Mouse (Mus musculus) testis, adult 2 months (tissue): Measurements from ENCODE around the gene Ftl1-ps1. TPM values are rescaled to one million over a fixed set of nuclear protein-coding genes. Genes with fewer than 3 reads are reported as not detected.
A peak's percentile ranks its signal among the peaks of the same experiment; 100 is the strongest.

Experiments used
- H3K27ac ChIP-seq: fragments of 200-500 bp; 2 replicates; pipeline ENCODE4 v1.5.1; 2012; ENCODE audit warnings: low read depth, low read length; ENCODE audit not compliant: control insufficient read depth, insufficient read depth
- H3K27me3 ChIP-seq: fragments of 200-500 bp; 2 replicates; pipeline ENCODE4 v1.6.1; 2012; ENCODE audit warnings: mild to moderate bottlenecking, low read length, moderate library complexity; ENCODE audit not compliant: control insufficient read depth, insufficient read depth
- H3K36me3 ChIP-seq: fragments of 200-500 bp; 2 replicates; pipeline ENCODE4 v1.6.1; 2012; ENCODE audit warnings: mild to moderate bottlenecking, low read length; ENCODE audit not compliant: control insufficient read depth, insufficient read depth
- H3K4me1 ChIP-seq: fragments of 200-500 bp; 2 replicates; pipeline ENCODE4 v1.6.1; 2012; ENCODE audit warnings: low read length; ENCODE audit not compliant: control insufficient read depth, insufficient read depth
- H3K4me3 ChIP-seq: fragments of 200-500 bp; 2 replicates; pipeline ENCODE4 v1.5.1; 2012; ENCODE audit warnings: low read depth, mild to moderate bottlenecking, low read length, moderate library complexity, mixed read lengths; ENCODE audit not compliant: control insufficient read depth
- CTCF ChIP-seq: fragments of 200-500 bp; IDR thresholded peaks from 2 replicates; pipeline ENCODE4 v1.5.1; 2012; ENCODE audit warnings: low read depth, mild to moderate bottlenecking, inconsistent platforms, low read length, moderate library complexity; ENCODE audit not compliant: control insufficient read depth, insufficient read depth, insufficient replicate concordance
- POLR2A ChIP-seq: fragments of 200-500 bp; IDR thresholded peaks from 2 replicates; pipeline ENCODE4 v1.6.1; 2012; ENCODE audit warnings: low read depth, mild to moderate bottlenecking, inconsistent platforms, low read length, moderate library complexity; ENCODE audit not compliant: control insufficient read depth
- polyA plus RNA-seq: library from polyadenylated mRNA; depleted of rRNA; stranded (reverse); fragments of >200 nt; gene quantifications from 2 replicates; pipeline ENCODE4 v1.2.3, GENCODE M21; 2012; rRNA removed

Ftl1-ps1 gene
- 1.8 and 2.9 TPM in 2 replicates for polyA plus RNA-seq

DNA sequence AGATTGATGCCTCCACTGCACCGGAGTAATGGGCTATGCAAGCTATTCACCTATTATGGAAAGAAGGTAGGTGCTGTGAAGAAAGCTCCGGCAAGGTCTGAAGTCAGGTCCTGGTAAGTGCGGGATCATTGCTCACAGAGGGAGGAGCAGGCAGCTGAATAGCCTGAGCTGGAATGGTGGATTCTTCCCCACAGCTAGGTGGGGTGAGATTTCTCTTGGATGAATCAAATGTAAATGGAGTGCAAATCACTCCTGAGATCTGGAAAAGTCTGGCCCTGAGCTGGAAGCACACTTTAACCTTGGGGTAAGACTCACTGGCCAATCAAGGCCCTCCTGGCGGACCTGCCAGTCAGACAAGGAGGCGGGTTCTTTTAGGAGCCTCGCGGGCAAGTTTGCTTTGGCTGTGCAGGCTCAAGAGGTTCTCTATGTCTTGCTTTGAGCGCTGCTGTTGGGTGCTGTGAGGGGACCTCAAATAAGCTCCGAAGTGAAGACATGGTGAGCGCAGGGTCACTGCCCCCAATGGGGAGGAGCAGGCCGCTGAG lies at the start of gene Ftl1-ps1:
TSS of gene Ftl1-ps1 (plus strand) at position 397 of the 542 bp plus-strand sequence.
- no peaks in the 10 kb centered on the region for H3K27me3 ChIP-seq
- TF ChIP-seq CTCF: no peak
- no peak within 1 kb of the TSS for H3K27ac ChIP-seq
- H3K4me1 ChIP-seq: no peaks in the 10 kb centered on the region; the same call in 1 of the 2 replicates
- H3K4me3 ChIP-seq: no peak within 1 kb of the TSS
- H3K36me3 ChIP-seq: no peaks in the 10 kb centered on the region

DNA sequence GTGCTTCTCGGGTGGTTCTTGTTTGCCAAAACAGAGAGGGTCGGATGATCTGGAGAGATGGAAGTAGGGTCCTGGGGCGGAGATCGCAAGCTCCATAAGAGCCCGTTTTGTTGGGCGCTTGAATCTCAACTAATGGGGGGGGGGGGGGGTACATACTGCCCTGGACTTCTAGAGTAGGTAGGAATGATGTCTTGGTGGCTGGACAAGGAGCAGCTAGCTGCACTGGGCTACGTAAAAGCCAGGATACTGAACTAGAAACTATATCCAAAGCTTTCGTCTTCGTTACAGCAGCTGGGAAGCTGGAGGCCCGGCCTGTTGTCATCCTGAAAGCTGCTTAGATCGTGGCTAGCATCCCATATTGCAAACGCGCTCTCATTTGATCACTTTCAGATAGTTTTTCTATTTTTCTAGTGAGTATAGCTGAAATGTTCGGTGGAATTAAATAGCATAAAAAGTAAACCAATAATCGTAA lies 49.0 kb upstream of the Ftl1-ps1 start:
- no peaks in the 10 kb centered on the region for H3K36me3 ChIP-seq
- H3K4me1 ChIP-seq: no peaks in the 10 kb centered on the region
- peak overlapping the region; percentile 40 for H3K27ac ChIP-seq
- no peak for TF ChIP-seq CTCF
- TF ChIP-seq POLR2A: no peak
- H3K4me3 ChIP-seq: peak overlapping the region; percentile 94
- no peaks in the 10 kb centered on the region for H3K27me3 ChIP-seq

DNA sequence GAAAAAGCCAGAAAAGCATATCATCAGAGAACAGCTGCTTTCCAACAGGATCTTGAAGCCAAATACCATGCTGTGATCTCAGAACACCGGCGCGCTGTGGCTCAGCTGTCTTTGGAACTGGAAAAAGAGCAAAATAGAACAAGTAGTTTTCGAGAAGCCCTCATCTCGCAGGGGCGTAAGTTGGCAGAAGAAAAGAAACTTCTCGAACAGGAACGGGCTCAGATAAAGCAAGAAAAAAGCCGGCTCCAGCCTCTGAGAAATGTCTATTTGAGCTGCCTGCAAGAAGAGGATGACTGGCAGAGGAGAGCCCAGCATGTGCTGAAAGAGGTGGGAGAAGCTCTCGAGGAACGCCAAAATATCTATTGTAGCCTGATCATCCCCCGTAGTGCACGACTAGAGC lies 43.0 kb upstream of the Ftl1-ps1 start:
- H3K4me3 ChIP-seq: no peak overlapping the region
- H3K27ac ChIP-seq: no peak overlapping the region
- no peak for TF ChIP-seq POLR2A
- no peak for TF ChIP-seq CTCF
- H3K27me3 ChIP-seq: no peaks in the 10 kb centered on the region
- H3K4me1 ChIP-seq: no peaks in the 10 kb centered on the region
- peaks cover 2% of the 10 kb centered on the region; the same call in 1 of the 2 replicates for H3K36me3 ChIP-seq

DNA sequence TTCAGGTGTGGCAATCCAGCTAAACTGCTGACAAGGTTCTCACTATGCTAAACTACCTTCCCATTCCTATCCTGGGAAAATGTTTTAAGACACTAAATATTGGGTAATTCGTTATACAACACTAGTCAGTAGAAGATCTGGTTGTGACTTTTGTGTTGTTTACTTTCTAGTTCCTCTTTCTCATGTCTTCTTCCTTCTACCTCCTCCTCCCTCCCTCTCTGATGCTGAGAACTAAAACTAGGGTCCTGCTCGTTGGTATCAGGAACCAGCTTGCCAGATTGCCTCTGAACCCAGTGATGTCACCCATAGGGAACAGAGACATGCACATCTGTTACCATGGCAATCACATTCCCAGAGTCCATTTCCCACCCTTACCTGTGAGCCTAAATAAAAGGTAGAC lies 37.3 kb upstream of the Ftl1-ps1 start:
- Histone ChIP-seq H3K27ac (no peak overlapping the region), H3K4me1 (peaks cover 7% of the 10 kb centered on the region), H3K4me3 (no peak overlapping the region), H3K36me3 (no peaks in the 10 kb centered on the region), H3K27me3 (no peaks in the 10 kb centered on the region)
- TF ChIP-seq POLR2A: no peak
- TF ChIP-seq CTCF: no peak

DNA sequence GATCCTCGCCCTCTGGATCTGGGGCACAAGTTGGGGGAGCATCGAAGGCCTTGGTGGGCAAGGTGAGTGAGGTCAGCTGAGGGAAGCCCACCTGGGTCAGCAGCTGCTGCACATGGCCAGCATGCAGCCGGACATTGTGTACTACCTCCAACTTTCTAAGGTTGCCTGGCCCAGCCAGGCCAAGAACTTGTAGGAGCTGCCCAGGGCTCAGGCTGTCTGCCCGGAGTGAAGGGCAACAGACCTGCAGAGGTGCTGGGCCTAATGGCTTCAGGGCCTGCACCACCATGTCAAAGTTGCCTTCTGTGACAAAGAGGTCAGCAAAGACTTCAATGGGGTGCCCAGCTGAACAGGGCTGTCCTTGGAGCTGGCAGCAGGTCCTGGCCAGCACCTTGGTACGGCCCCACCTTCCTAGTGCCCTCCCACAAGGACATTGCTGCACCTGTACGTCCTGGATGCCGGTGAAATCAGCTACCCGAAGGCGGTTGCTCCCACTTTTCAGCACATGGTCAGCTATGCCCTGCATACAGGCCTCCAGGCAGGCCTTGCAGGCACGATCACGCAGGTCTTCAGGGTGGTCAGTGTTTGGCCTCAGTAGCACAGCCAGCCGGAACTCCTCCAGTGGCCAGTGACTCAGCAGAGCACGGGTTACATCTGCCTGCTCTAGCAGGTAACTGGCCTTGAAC lies 36.2 kb upstream of the Ftl1-ps1 start:
- TF ChIP-seq POLR2A (no peak), CTCF (no peak)
- Histone ChIP-seq H3K27ac (no peak overlapping the region), H3K36me3 (no peaks in the 10 kb centered on the region), H3K4me3 (no peak overlapping the region), H3K4me1 (peaks cover 7% of the 10 kb centered on the region), H3K27me3 (no peaks in the 10 kb centered on the region)

DNA sequence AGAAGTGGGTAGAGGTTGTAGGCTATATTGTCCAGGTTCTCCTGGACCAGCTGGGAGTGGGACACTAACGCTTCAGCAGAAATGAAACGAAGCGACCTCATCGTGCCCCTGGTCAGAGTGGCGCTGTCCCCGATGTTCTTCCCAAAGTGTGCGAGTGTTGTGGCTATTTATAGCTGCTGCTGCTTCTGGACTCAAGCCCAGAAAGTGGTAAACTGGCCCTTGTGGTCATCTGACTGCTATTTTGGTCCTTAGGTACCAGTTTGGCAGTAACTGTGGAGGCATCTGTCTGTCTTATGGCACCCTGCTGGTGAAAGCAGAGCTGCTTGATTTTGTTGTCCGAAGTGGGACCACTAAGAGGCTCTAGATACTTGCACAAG lies 35.6 kb upstream of the Ftl1-ps1 start, which contains the start of gene Lrrc14b:
TSS of gene Lrrc14b (minus strand) at position 147 of the 377 bp plus-strand sequence.
- H3K4me1 ChIP-seq: peaks cover 7% of the 10 kb centered on the region
- H3K27ac ChIP-seq: no peak within 1 kb of the TSS
- no peaks in the 10 kb centered on the region for H3K27me3 ChIP-seq
- H3K36me3 ChIP-seq: no peaks in the 10 kb centered on the region
- TF ChIP-seq POLR2A (no peak), CTCF (no peak)
- H3K4me3 ChIP-seq: no peak within 1 kb of the TSS

DNA sequence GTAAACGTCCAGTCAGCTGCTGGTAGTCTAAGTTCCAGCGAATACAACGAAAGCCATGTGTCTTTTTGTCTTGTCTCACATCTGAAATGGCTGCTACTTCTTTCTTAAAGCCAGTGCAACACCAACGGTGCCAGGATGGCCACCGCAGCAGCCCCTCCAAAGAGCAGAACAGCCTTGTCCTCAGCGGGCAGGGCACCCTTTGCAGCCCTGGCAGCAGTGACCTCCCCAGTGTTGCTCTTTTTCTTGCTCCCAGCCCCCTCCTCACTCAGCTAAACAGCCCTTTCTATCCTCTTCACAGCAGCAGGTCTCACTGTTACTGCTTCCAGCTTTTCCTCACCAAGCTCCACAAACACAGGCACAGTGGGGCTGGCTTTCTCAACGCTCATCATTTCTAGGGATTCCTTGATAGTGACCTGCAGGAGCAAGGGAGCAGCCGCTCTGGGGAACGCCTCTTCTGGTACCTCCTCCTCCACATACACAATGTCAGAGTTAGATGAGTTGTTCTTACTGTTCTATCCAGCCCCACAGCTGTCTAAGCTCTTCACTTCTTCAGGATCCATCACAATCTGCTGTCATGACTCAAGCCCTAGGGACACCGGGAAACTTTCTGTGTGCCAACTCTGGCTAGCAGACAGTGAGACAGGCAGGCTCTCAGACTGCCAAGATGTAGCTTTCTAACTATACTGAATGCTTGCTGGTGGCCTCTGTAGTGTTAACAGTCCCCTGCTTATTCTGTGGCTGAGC lies 17.8 kb upstream of the Ftl1-ps1 start:
- Histone ChIP-seq H3K36me3 (no peaks in the 10 kb centered on the region), H3K4me1 (no peaks in the 10 kb centered on the region; the same call in 1 of the 2 replicates), H3K4me3 (no peak overlapping the region), H3K27ac (no peak overlapping the region), H3K27me3 (no peaks in the 10 kb centered on the region)
- TF ChIP-seq POLR2A: no peak
- TF ChIP-seq CTCF: no peak
